Mouse (Mus musculus) testis, adult 2 months (tissue): ENCODE results near the gene Tm6sf2.

Experiments
- CTCF ChIP-seq: fragments of 200-500 bp; IDR thresholded peaks from 2 replicates; pipeline ENCODE4 v1.5.1; 2012; ENCODE audit warnings: low read depth, mild to moderate bottlenecking, inconsistent platforms, low read length, moderate library complexity; ENCODE audit not compliant: control insufficient read depth, insufficient read depth, insufficient replicate concordance
- POLR2A ChIP-seq: fragments of 200-500 bp; IDR thresholded peaks from 2 replicates; pipeline ENCODE4 v1.6.1; 2012; ENCODE audit warnings: low read depth, mild to moderate bottlenecking, inconsistent platforms, low read length, moderate library complexity; ENCODE audit not compliant: control insufficient read depth

- TF ChIP-seq POLR2A (no peak), CTCF (no peak)
Measured at GRCm38 (mm10) chr8:70099276-70099675, 26.6 kb downstream of the Tm6sf2 start.
